In genomic region chr9:118272713-118273407, GRCm38 (mm10) we compare ENCODE assay signal across 9 mouse cellular contexts.
DNase-seq lines count a peak whose midpoint lies in the region; ATAC-seq lines count a peak whose summit lies in the region.
"Had no signal": no experiment of that assay in that cellular context is flagged by ENCODE, and none has a peak within 500 bp of the region (broad histone marks: within the 10 kb centered on the region; RNA-seq: fewer than 3 reads in every experiment).

No protein-coding gene starts in this region.

- no peaks in the 10 kb centered on the region for H3K9me3 ChIP-seq in kidney, embryonic 16.5 days (ENCODE audit: low read length)
- no peaks in the 10 kb centered on the region for H3K9me3 ChIP-seq in heart, embryonic 16.5 days (replicated peaks; ENCODE audit: control insufficient read depth, low read length)
- H3K9me3 ChIP-seq in embryonic facial prominence, embryonic 10.5 days, result no peaks in the 10 kb centered on the region

- no peak for ATAC-seq in kidney, embryonic 16.5 days (ENCODE audit: low FRiP score, low TSS enrichment)
- ATAC-seq in CD4-positive, CD25-positive, alpha-beta regulatory T cell, adult 4 months, result peak; percentile 76
- ATAC-seq in heart, embryonic 16.5 days (replicated peaks; ENCODE audit: extremely low read depth, insufficient read depth, low FRiP score), result 0 out of 2 replicates have a peak, but pooled peaks have one; percentile 41

- H3K36me3 ChIP-seq in kidney, embryonic 16.5 days (ENCODE audit: insufficient read depth, low read length), result no peaks in the 10 kb centered on the region
- H3K36me3 ChIP-seq in heart, embryonic 16.5 days (ENCODE audit: control insufficient read depth, insufficient read depth), result no peaks in the 10 kb centered on the region
- no peaks in the 10 kb centered on the region for H3K36me3 ChIP-seq in embryonic facial prominence, embryonic 10.5 days (replicated peaks)

- DNase-seq in kidney, adult 11 months, result peak; percentile 6
- peak; percentile 31 for DNase-seq in lung, postnatal 10 days
- DNase-seq in urinary bladder, adult 18-20 months (ENCODE audit: low spot score in 2 of 2), result no peak
- DNase-seq in right cerebral cortex, postnatal 4 days, result no peak
- no peak for DNase-seq in embryonic facial prominence, embryonic 10.5 days (ENCODE audit: low spot score)
- DNase-seq: spleen, adult 18-20 months had no signal

- H3K9ac ChIP-seq in kidney, embryonic 16.5 days (replicated peaks; ENCODE audit: low read length), result no peak overlapping the region
- H3K9ac ChIP-seq in heart, embryonic 16.5 days (ENCODE audit: low read length), result no peak overlapping the region

- no peak overlapping the region for H3K4me2 ChIP-seq in kidney, embryonic 16.5 days (replicated peaks; ENCODE audit: low read depth, low read length)
- H3K4me2 ChIP-seq in heart, embryonic 16.5 days (ENCODE audit: low read depth, low read length), result peak overlapping the region; percentile 28; the same call in 1 of the 2 replicates

- no peaks in the 10 kb centered on the region for H3K27me3 ChIP-seq in kidney, embryonic 16.5 days (ENCODE audit: insufficient read depth, low read length)
- no peaks in the 10 kb centered on the region for H3K27me3 ChIP-seq in heart, embryonic 16.5 days (ENCODE audit: control insufficient read depth, insufficient read depth, low read length)
- H3K27me3 ChIP-seq in embryonic facial prominence, embryonic 10.5 days (replicated peaks; ENCODE audit: low read depth, poor library complexity, severe bottlenecking), result no peaks in the 10 kb centered on the region

- 60% methylated on average over 11 of the region's 11 CpGs for WGBS in kidney, embryonic 16.5 days
- WGBS in heart, embryonic 16.5 days, result 59% methylated on average over 11 of the region's 11 CpGs
- WGBS in embryonic facial prominence, embryonic 10.5 days, result 80% methylated on average over 11 of the region's 11 CpGs

- H3K27ac ChIP-seq in kidney, embryonic 16.5 days (ENCODE audit: low read length), result no peak overlapping the region
- H3K27ac ChIP-seq in heart, embryonic 16.5 days (ENCODE audit: low read length), result no peak overlapping the region
- no peak overlapping the region for H3K27ac ChIP-seq in embryonic facial prominence, embryonic 10.5 days (replicated peaks)

- H3K4me3 ChIP-seq in kidney, embryonic 16.5 days (ENCODE audit: low read length), result no peak overlapping the region
- no peak overlapping the region for H3K4me3 ChIP-seq in heart, embryonic 16.5 days (ENCODE audit: low read length)
- no peak overlapping the region for H3K4me3 ChIP-seq in embryonic facial prominence, embryonic 10.5 days

- no peaks in the 10 kb centered on the region for H3K4me1 ChIP-seq in kidney, embryonic 16.5 days (ENCODE audit: insufficient read depth, low read length)
- H3K4me1 ChIP-seq in heart, embryonic 16.5 days (ENCODE audit: control insufficient read depth, insufficient read depth, low read length), result no peaks in the 10 kb centered on the region; the same call in 1 of the 2 replicates
- H3K4me1 ChIP-seq in embryonic facial prominence, embryonic 10.5 days, result no peaks in the 10 kb centered on the region

Comparison
In these comparisons a context has a peak if more than half of its experiments do, and no peak if none do; other contexts are left out.
1. DNase-seq: peak in kidney, adult 11 months (single experiment) and lung, postnatal 10 days (single experiment); none in urinary bladder, adult 18-20 months (0 of 2), right cerebral cortex, postnatal 4 days (single experiment) and embryonic facial prominence, embryonic 10.5 days (single experiment).